Mouse (Mus musculus) CH12.LX (cell line): ENCODE data around the gene Dmwd. TPM values are rescaled to one million over a fixed set of nuclear protein-coding genes. Genes with fewer than 3 reads are reported as not detected.

Experiments
- DNase-seq: peaks from one replicate; pipeline ENCODE4 v3.0.0-alpha.2; 2013; ENCODE audit errors: extremely low read depth
- H3K27ac ChIP-seq: 2 replicates; pipeline ENCODE4 v1.5.1; 2012; ENCODE audit warnings: low read depth, mild to moderate bottlenecking, control low read depth, moderate library complexity; ENCODE audit not compliant: insufficient read depth
- H3K27me3 ChIP-seq: replicated peaks from 2 replicates; pipeline ENCODE3; 2012; ENCODE audit warnings: inconsistent platforms
- H3K36me3 ChIP-seq, 2 experiments: replicated peaks in 1 of 2; 2 replicates each; pipeline versions ENCODE3 to v1.6.1; 2012; ENCODE audit warnings: inconsistent platforms in 1 of 2, low read length in 1 of 2, mild to moderate bottlenecking in 1 of 2, mixed read lengths in 1 of 2, moderate library complexity in 1 of 2; ENCODE audit not compliant: control insufficient read depth in 1 of 2, insufficient read depth in 1 of 2
- H3K4me1 ChIP-seq, 2 experiments: 2 replicates each; pipeline ENCODE4 v1.6.1; 2012; ENCODE audit warnings: inconsistent platforms in 1 of 2, moderate library complexity in 1 of 2; ENCODE audit not compliant: insufficient read depth in 2 of 2, control insufficient read depth in 1 of 2
- H3K4me2 ChIP-seq: 2 replicates; pipeline ENCODE4 v1.6.1; 2012; ENCODE audit warnings: low read depth, mild to moderate bottlenecking, control low read depth; ENCODE audit not compliant: poor library complexity, insufficient read depth, severe bottlenecking
- H3K4me3 ChIP-seq, 3 experiments: fragments of 150-350 bp in 1 of 3; sonication (generic) in 1 of 3; replicated peaks in 1 of 3; 2 replicates each; pipeline versions ENCODE3 to v1.5.1; 2011 to 2012; ENCODE audit warnings: low read depth in 2 of 3, low read length in 2 of 3, mild to moderate bottlenecking in 2 of 3, moderate library complexity in 2 of 3, control low read depth in 1 of 3, improper control_type of control experiment in 1 of 3, inconsistent platforms in 1 of 3, mixed read lengths in 1 of 3; ENCODE audit not compliant: poor library complexity in 1 of 3
- H3K79me2 ChIP-seq: replicated peaks from 2 replicates; pipeline ENCODE4 v1.6.1; 2012; ENCODE audit warnings: mild to moderate bottlenecking, moderate library complexity; ENCODE audit not compliant: control insufficient read depth, poor library complexity, insufficient read depth, severe bottlenecking; ENCODE audit errors: extremely low read depth
- H3K9ac ChIP-seq: 2 replicates; pipeline ENCODE4 v1.6.1; 2012; ENCODE audit warnings: low read depth, mild to moderate bottlenecking, control low read depth, moderate library complexity; ENCODE audit not compliant: insufficient read depth
- H3K9me3 ChIP-seq: replicated peaks from 2 replicates; pipeline ENCODE3; 2012; ENCODE audit warnings: low read length, inconsistent platforms, mixed read lengths
- CHD1 ChIP-seq: IDR thresholded peaks from 2 replicates; pipeline ENCODE4 v1.6.1; 2012; ENCODE audit warnings: low read depth, low read length, improper control_type of control experiment, inconsistent platforms
- E2F4 ChIP-seq: IDR thresholded peaks from 2 replicates; pipeline ENCODE4 v1.6.1; 2011; ENCODE audit warnings: low read depth, low read length, improper control_type of control experiment; ENCODE audit not compliant: insufficient replicate concordance
- EP300 ChIP-seq: IDR thresholded peaks from 2 replicates; pipeline ENCODE4 v1.6.1; 2011; ENCODE audit warnings: low read length, improper control_type of control experiment
- JUND ChIP-seq: conservative IDR thresholded peaks from 2 replicates; pipeline ENCODE4 v1.6.1; 2011; ENCODE audit warnings: low read depth, low read length, improper control_type of control experiment
- KAT2A ChIP-seq: IDR thresholded peaks from 2 replicates; pipeline ENCODE4 v1.6.1; 2012; ENCODE audit warnings: low read length, improper control_type of control experiment, inconsistent platforms; ENCODE audit not compliant: insufficient replicate concordance
- MAFK ChIP-seq: IDR thresholded peaks from 2 replicates; pipeline ENCODE4 v1.6.1; 2011; ENCODE audit warnings: low read length, improper control_type of control experiment; ENCODE audit not compliant: insufficient replicate concordance
- MEF2A ChIP-seq: IDR thresholded peaks from 2 replicates; pipeline ENCODE4 v1.6.1; 2014; ENCODE audit warnings: low read depth, mild to moderate bottlenecking, inconsistent platforms, low read length, improper control_type of control experiment, borderline replicate concordance
- NRF1 ChIP-seq: IDR thresholded peaks from 2 replicates; pipeline ENCODE4 v1.6.1; 2014; ENCODE audit warnings: low read depth, mild to moderate bottlenecking, inconsistent platforms, low read length, improper control_type of control experiment, moderate library complexity
- PAX5 ChIP-seq: IDR thresholded peaks from 2 replicates; pipeline ENCODE4 v1.6.1; 2012; ENCODE audit warnings: low read length, inconsistent platforms, mixed read lengths
- POLR2A ChIP-seq: IDR thresholded peaks from 2 replicates; pipeline ENCODE4 v1.6.1; 2011; ENCODE audit warnings: low read depth, mild to moderate bottlenecking, improper control_type of control experiment, low read length
- RCOR1 ChIP-seq: conservative IDR thresholded peaks from 2 replicates; pipeline ENCODE4 v1.6.1; 2012; ENCODE audit warnings: low read depth, mild to moderate bottlenecking, inconsistent platforms, low read length, improper control_type of control experiment
- SIN3A ChIP-seq: IDR thresholded peaks from 2 replicates; pipeline ENCODE4 v1.6.1; 2012; ENCODE audit warnings: low read length, improper control_type of control experiment, inconsistent platforms
- SMC3 ChIP-seq: IDR thresholded peaks from 2 replicates; pipeline ENCODE4 v1.6.1; 2011; ENCODE audit warnings: low read depth, low read length, improper control_type of control experiment
- TBP ChIP-seq: conservative IDR thresholded peaks from 2 replicates; pipeline ENCODE4 v1.6.1; 2011; ENCODE audit warnings: low read depth, low read length, improper control_type of control experiment
- TCF12 ChIP-seq: IDR thresholded peaks from 2 replicates; pipeline ENCODE4 v1.6.1; 2014; ENCODE audit warnings: low read depth, mild to moderate bottlenecking, inconsistent platforms, low read length, improper control_type of control experiment
- UBTF ChIP-seq: IDR thresholded peaks from 2 replicates; pipeline ENCODE4 v1.6.1; 2012; ENCODE audit warnings: low read depth, mild to moderate bottlenecking, inconsistent platforms, low read length, improper control_type of control experiment, moderate library complexity
- dilution Hi-C: fragments of 300-500 bp; cut with MboI; formaldehyde crosslinking; loops from 2 replicates; pipeline ENCODE4 v1.14.3; 2020; ENCODE audit warnings: low sequenced_read_pairs; ENCODE audit not compliant: extremely low pct_unique_long_range_greater_than_20kb, extremely low pct_ligation_motif_present
- in situ Hi-C: fragments of 300-500 bp; cut with MboI; formaldehyde crosslinking; loops from 3 replicates; pipeline ENCODE4 v1.14.3; 2019; ENCODE audit warnings: low sequenced_read_pairs, low pct_ligation_motif_present, low pct_unique_long_range_greater_than_20kb, mixed read lengths
- polyA plus RNA-seq: library from polyadenylated mRNA; unstranded; fragments of >175 nt; gene quantifications from 2 replicates; pipeline ENCODE4 v1.2.1, GENCODE M21; 2012; ENCODE audit warnings: low read depth; ENCODE audit not compliant: insufficient read length
- total RNA-seq, 2 experiments: library from RNA; depleted of rRNA; stranded (reverse); fragments of 300-350 nt in 1 of 2; fragments of >200 nt in 1 of 2; gene quantifications; 2 replicates each; pipeline ENCODE4 v1.2.3; 2012 to 2014

Dmwd gene
- total and polyA plus RNA-seq, 3 experiments, result not detected

DNA sequence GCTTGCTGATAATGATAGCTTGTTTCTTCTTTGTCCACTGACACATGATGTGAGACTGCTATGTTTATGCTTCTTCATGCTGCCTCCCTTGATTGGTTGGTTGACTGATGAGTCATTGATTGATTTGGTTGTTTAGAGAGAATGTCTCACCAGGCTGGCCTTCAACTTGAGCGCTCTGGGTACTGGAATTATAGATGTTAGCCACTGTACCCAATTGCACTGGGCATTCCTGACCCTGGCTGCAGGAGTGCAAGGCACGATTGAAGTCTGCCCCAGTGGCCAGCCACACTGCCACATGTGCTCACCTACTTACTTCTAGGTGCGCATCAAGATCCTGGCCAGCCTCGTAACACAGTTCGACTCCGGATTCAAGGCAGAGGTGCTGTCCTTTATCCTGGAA, 31.4 kb upstream of the Dmwd start:
- DNase-seq, result no peak
- H3K9ac ChIP-seq, result no peak overlapping the region
- in situ Hi-C loops (no loop called here), dilution Hi-C loops (no loop called here)
- H3K79me2 ChIP-seq, result no peaks in the 10 kb centered on the region
- no peak overlapping the region for H3K4me2 ChIP-seq
- TF ChIP-seq E2F4 (no peak), MEF2A (no peak), JUND (no peak), EP300 (no peak), SMC3 (no peak), RCOR1 (no peak), TCF12 (no peak), TBP (no peak)
- peaks cover 98 to 99% of the 10 kb centered on the region in 2 experiments for H3K36me3 ChIP-seq
- H3K9me3 ChIP-seq, result no peaks in the 10 kb centered on the region
- H3K27me3 ChIP-seq, result no peaks in the 10 kb centered on the region
- peaks cover 0 to 2% of the 10 kb centered on the region in 2 experiments; a peak in 1 of 4 replicates for H3K4me1 ChIP-seq
- no peak overlapping the region for H3K4me3 ChIP-seq
- no peak overlapping the region for H3K27ac ChIP-seq

DNA sequence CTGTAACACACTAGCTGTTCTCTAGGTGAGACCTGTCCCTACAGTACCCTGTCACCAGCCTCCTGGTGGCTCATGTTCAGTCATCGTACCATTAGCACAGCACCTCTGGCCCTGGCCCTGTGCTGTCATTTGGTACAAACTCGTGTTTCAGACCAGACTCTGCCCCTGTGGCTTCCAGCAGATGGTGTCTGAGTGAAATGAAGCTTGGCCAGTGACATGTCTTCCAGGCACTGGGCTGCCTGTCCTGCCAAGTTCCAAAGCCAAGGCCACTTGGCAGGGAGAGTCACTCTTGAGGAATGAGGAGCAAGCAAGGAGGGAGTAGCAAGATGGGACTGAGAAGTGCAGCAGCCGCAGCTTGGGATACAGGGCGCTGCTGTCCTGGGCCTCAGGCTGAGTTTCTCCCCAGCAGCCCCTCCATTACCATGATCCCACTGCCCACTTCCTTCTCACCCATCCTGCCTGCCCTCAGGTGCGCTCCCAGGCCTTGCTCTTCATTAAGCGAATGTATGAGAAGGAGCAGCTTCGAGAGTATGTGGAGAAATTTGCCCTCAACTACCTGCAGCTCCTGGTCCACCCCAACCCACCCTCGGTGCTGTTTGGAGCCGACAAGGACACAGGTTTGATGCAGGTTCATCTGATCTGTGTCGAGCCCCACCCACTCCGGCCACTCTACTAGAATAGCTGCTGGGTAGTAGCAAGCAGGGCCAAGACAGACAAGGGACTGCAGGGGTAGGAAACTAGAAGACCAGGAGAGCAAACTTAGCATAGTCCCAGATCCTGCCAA, 29.5 kb upstream of the Dmwd start:
- Histone ChIP-seq H3K4me1 (peaks cover 0 to 12% of the 10 kb centered on the region in 2 experiments; a peak in 1 of 4 replicates), H3K79me2 (no peaks in the 10 kb centered on the region), H3K4me2 (no peak overlapping the region), H3K27ac (no peak overlapping the region), H3K27me3 (no peaks in the 10 kb centered on the region), H3K4me3 (no peak overlapping the region), H3K36me3 (peaks cover 98% of the 10 kb centered on the region in 2 experiments), H3K9ac (no peak overlapping the region), H3K9me3 (no peaks in the 10 kb centered on the region)
- DNase-seq, result no peak
- dilution Hi-C loops, result no loop called here
- TF ChIP-seq MAFK, result no peak
- TF ChIP-seq PAX5, result no peak
- TF ChIP-seq NRF1, result no peak
- no peak for TF ChIP-seq EP300
- in situ Hi-C loops, result no loop called here

- no peak for TF ChIP-seq KAT2A
- TF ChIP-seq CHD1, result no peak
- TF ChIP-seq SIN3A, result no peak
- TF ChIP-seq TBP, result no peak
- no peak for TF ChIP-seq MEF2A
- TF ChIP-seq POLR2A, result no peak
- TF ChIP-seq UBTF, result no peak
- no peak for TF ChIP-seq MAFK
- no peak for TF ChIP-seq SMC3
- Histone ChIP-seq H3K9me3 (no peaks in the 10 kb centered on the region), H3K79me2 (no peaks in the 10 kb centered on the region), H3K4me3 (no peak overlapping the region), H3K9ac (no peak overlapping the region), H3K27me3 (no peaks in the 10 kb centered on the region), H3K27ac (no peak overlapping the region), H3K36me3 (peaks cover 96 to 98% of the 10 kb centered on the region in 2 experiments), H3K4me1 (peaks cover 0 to 12% of the 10 kb centered on the region in 2 experiments; a peak in 1 of 4 replicates), H3K4me2 (no peak overlapping the region)
- in situ Hi-C loops (no loop called here), dilution Hi-C loops (no loop called here)
- DNase-seq, result no peak
Measured at GRCm38 (mm10) chr7:19048006-19048527, 28.0 kb upstream of the Dmwd start.
